Mouse (Mus musculus): ENCODE results near the gene Lrrtm4.

DNA sequence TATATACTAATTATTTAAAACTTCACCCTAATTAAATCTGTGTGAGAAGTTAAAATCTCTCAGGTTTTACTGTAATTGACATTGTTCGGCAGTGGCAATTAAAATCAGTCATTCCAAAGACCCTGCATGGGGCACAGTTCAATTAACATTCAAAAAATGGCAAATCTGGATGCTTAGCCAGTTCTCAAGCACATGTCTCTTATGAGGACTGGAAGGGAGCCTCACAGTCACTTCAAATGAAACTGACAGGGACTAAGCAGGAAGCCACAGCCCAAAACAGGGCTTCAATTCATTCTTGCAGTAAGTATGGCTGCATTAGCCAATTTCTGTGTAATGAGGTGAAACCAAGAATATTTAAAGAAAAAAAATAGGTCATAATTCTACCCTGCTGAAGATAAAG, 333.6 kb downstream of the Lrrtm4 start:
- TF ChIP-seq CTCF (IDR thresholded peaks at IDR 0.05; ENCODE audit: low read depth), result no peak
- no peak for TF ChIP-seq EP300 (IDR thresholded peaks at IDR 0.05; ENCODE audit: low read depth)
